Mouse (Mus musculus): ENCODE measurements around the gene Nsf. TPM values are rescaled to one million over a fixed set of nuclear protein-coding genes. Genes with fewer than 3 reads are reported as not detected.

Gene Nsf
- total RNA-seq, 2 experiments from 2014 or later = 889 to 958 TPM

- no peak for DNase-seq (ENCODE audit: low spot score in 2 of 2)
- intact Hi-C loops (cut with DNase I) = no loop called here
Observed at GRCm38 (mm10) chr11:103854294-103854693, 99.6 kb downstream of the Nsf start.

GRCm38 (mm10) chr11:103853284-103853920 lies 100.5 kb downstream of the Nsf start:
- intact Hi-C loops (cut with DNase I) = no loop called here
- DNase-seq (ENCODE audit: low spot score in 2 of 2) = no peak

GRCm38 (mm10) chr11:103852590-103853283 lies 101.1 kb downstream of the Nsf start:
- no peak for DNase-seq (ENCODE audit: low spot score in 2 of 2)

GRCm38 (mm10) chr11:103848287-103848686 lies 105.6 kb downstream of the Nsf start:
- intact Hi-C loops (cut with DNase I) = no loop called here

More at GRCm38 (mm10) chr11:103852590-103853283, 101.1 kb downstream of the Nsf start:
- intact Hi-C loops (cut with DNase I) = no loop called here

GRCm38 (mm10) chr11:103840834-103841233 lies 113.0 kb downstream of the Nsf start:
- DNase-seq (ENCODE audit: low spot score in 2 of 2) = no peak
- intact Hi-C loops (cut with DNase I) = no loop called here

More at GRCm38 (mm10) chr11:103848287-103848686, 105.6 kb downstream of the Nsf start:
- DNase-seq (ENCODE audit: low spot score in 2 of 2) = no peak

GRCm38 (mm10) chr11:103838955-103839354 lies 114.9 kb downstream of the Nsf start:
- intact Hi-C loops (cut with DNase I) = no loop called here
- DNase-seq (ENCODE audit: low spot score in 2 of 2) = no peak

- intact Hi-C loops (cut with DNase I) = no loop called here
- DNase-seq (ENCODE audit: low spot score in 2 of 2) = no peak
Observed at GRCm38 (mm10) chr11:103832331-103832730, 121.5 kb downstream of the Nsf start.

- DNase-seq (ENCODE audit: low spot score in 2 of 2) = no peak
- intact Hi-C loops (cut with DNase I) = no loop called here
Observed at GRCm38 (mm10) chr11:103831766-103832165, 122.1 kb downstream of the Nsf start.

GRCm38 (mm10) chr11:103830476-103830875 lies 123.4 kb downstream of the Nsf start:
- no peak for DNase-seq (ENCODE audit: low spot score in 2 of 2)
- intact Hi-C loops (cut with DNase I) = no loop called here

- intact Hi-C loops (cut with DNase I) = no loop called here
- no peak for DNase-seq (ENCODE audit: low spot score in 2 of 2)
Observed at GRCm38 (mm10) chr11:103829956-103830355, 123.9 kb downstream of the Nsf start.

GRCm38 (mm10) chr11:103828866-103829265 lies 125.0 kb downstream of the Nsf start:
- intact Hi-C loops (cut with DNase I) = no loop called here

GRCm38 (mm10) chr11:103827201-103827600 lies 126.7 kb downstream of the Nsf start:
- intact Hi-C loops (cut with DNase I) = no loop called here
- DNase-seq (ENCODE audit: low spot score in 2 of 2) = no peak

More at GRCm38 (mm10) chr11:103828866-103829265, 125.0 kb downstream of the Nsf start:
- no peak for DNase-seq (ENCODE audit: low spot score in 2 of 2)

- no peak for DNase-seq (ENCODE audit: low spot score in 2 of 2)
- intact Hi-C loops (cut with DNase I) = no loop called here
Observed at GRCm38 (mm10) chr11:103816719-103817118, 137.1 kb downstream of the Nsf start.

- intact Hi-C loops (cut with DNase I) = no loop called here
- no peak for DNase-seq (ENCODE audit: low spot score in 2 of 2)
Observed at GRCm38 (mm10) chr11:103815986-103816385, 137.9 kb downstream of the Nsf start.

GRCm38 (mm10) chr11:103814808-103815207 lies 139.0 kb downstream of the Nsf start:
- DNase-seq (ENCODE audit: low spot score in 2 of 2) = no peak
- intact Hi-C loops (cut with DNase I) = no loop called here

- DNase-seq (ENCODE audit: low spot score in 2 of 2) = peak; percentile 45 to 84
- intact Hi-C loops (cut with DNase I) = no loop called here
Observed at GRCm38 (mm10) chr11:103811246-103811645, 142.6 kb downstream of the Nsf start.

- intact Hi-C loops (cut with DNase I) = no loop called here
- no peak for DNase-seq (ENCODE audit: low spot score in 2 of 2)
Observed at GRCm38 (mm10) chr11:103810631-103811030, 143.2 kb downstream of the Nsf start.

- intact Hi-C loops (cut with DNase I) = no loop called here
- DNase-seq (ENCODE audit: low spot score in 2 of 2) = peak; percentile 19 to 32
Observed at GRCm38 (mm10) chr11:103809611-103810598, 144.0 kb downstream of the Nsf start.

GRCm38 (mm10) chr11:103808771-103809610 lies 144.9 kb downstream of the Nsf start:
- intact Hi-C loops (cut with DNase I) = no loop called here
- no peak for DNase-seq (ENCODE audit: low spot score in 2 of 2)

Measured in left cerebral cortex, postnatal 25 days (tissue).